Mouse (Mus musculus) kidney, embryonic 16.5 days (tissue): ENCODE measurements around the gene Erbb4. TPM values are rescaled to one million over a fixed set of nuclear protein-coding genes. Genes with fewer than 3 reads are reported as not detected.

Experiments
- ATAC-seq: fragments of 200-750 bp; cut with Nextera tagmentation; 2 replicates; pipeline ENCODE4 v1.8.0; 2017; ENCODE audit warnings: moderate TSS enrichment; ENCODE audit not compliant: low FRiP score, low TSS enrichment
- H3K27ac ChIP-seq: fragments of 300-500 bp; sonication (generic); 2 replicates; pipeline ENCODE4 v1.5.1; 2014; ENCODE audit warnings: low read length
- H3K27me3 ChIP-seq: fragments of 300-500 bp; sonication (generic); 2 replicates; pipeline ENCODE4 v1.6.1; 2014; ENCODE audit warnings: low read length, control low read depth, mixed read lengths; ENCODE audit not compliant: insufficient read depth
- H3K36me3 ChIP-seq: fragments of 300-500 bp; sonication (generic); 2 replicates; pipeline ENCODE4 v1.6.1; 2014; ENCODE audit warnings: low read length, control low read depth, mixed read lengths; ENCODE audit not compliant: insufficient read depth
- H3K4me1 ChIP-seq: fragments of 300-500 bp; sonication (generic); 2 replicates; pipeline ENCODE4 v1.6.1; 2014; ENCODE audit warnings: low read length, control low read depth, mixed read lengths; ENCODE audit not compliant: insufficient read depth
- H3K4me2 ChIP-seq: fragments of 300-500 bp; sonication (generic); replicated peaks from 2 replicates; pipeline ENCODE4 v1.6.1; 2014; ENCODE audit warnings: low read depth, low read length
- H3K4me3 ChIP-seq: fragments of 300-500 bp; sonication (generic); 2 replicates; pipeline ENCODE4 v1.5.1; 2014; ENCODE audit warnings: mild to moderate bottlenecking, low read length
- H3K9ac ChIP-seq: fragments of 300-500 bp; sonication (generic); replicated peaks from 2 replicates; pipeline ENCODE4 v1.6.1; 2014; ENCODE audit warnings: low read length
- H3K9me3 ChIP-seq: fragments of 300-500 bp; sonication (generic); 2 replicates; pipeline ENCODE4 v1.6.1; 2016; ENCODE audit warnings: low read length, control low read depth
- WGBS: fragments of 180-500 bp; shearing (Covaris S2); extraction: QIAGEN DNeasy Blood & Tissue Kit; methylation state at CpG from one replicate; pipeline ENCODE4 v1.1.7; 2014; 5-methylcytosine and 5-hydroxymethylcytosine counted together
- polyA plus RNA-seq: library from polyadenylated mRNA; unstranded; fragments of >200 nt; fragmentation: Nextera tagmentation; extraction: Ambion mirVana; gene quantifications from 2 replicates; pipeline ENCODE4 v1.2.1, GENCODE M21; 2015

Erbb4 gene
- polyA plus RNA-seq, 1 experiment from 2014 or later = 5.6 TPM

- ATAC-seq = no peak
- Histone ChIP-seq H3K27me3 (no peaks in the 10 kb centered on the region), H3K36me3 (no peaks in the 10 kb centered on the region), H3K4me1 (no peaks in the 10 kb centered on the region), H3K9ac (no peak overlapping the region), H3K4me2 (no peak overlapping the region), H3K9me3 (no peaks in the 10 kb centered on the region), H3K27ac (no peak overlapping the region), H3K4me3 (no peak overlapping the region)
- 78% methylated on average over 11 of the region's 11 CpGs for WGBS
These were observed 61.5 kb downstream of the Erbb4 start for GRCm38 (mm10) chr1:69046228-69046978.

GRCm38 (mm10) chr1:69027816-69028215 is 80.0 kb downstream of the Erbb4 start:
- 80% methylated on average over 5 of the region's 5 CpGs for WGBS
- ATAC-seq = no peak

GRCm38 (mm10) chr1:69024858-69025257 is 83.0 kb downstream of the Erbb4 start:
- Histone ChIP-seq H3K4me2 (0 out of 2 replicates have a peak overlapping the region, but pooled peaks have one; percentile 5), H3K27ac (peak overlapping the region; percentile 56), H3K4me1 (peaks cover 3% of the 10 kb centered on the region; the same call in 1 of the 2 replicates), H3K36me3 (no peaks in the 10 kb centered on the region), H3K9ac (no peak overlapping the region), H3K9me3 (no peaks in the 10 kb centered on the region), H3K27me3 (no peaks in the 10 kb centered on the region), H3K4me3 (no peak overlapping the region)
- ATAC-seq = peak; percentile 86
- WGBS = 35% methylated on average over 3 of the region's 3 CpGs

More at GRCm38 (mm10) chr1:69027816-69028215, 80.0 kb downstream of the Erbb4 start:
- H3K36me3 ChIP-seq = no peaks in the 10 kb centered on the region
- peaks cover 3% of the 10 kb centered on the region; the same call in 1 of the 2 replicates for H3K4me1 ChIP-seq
- no peak overlapping the region for H3K9ac ChIP-seq
- H3K27ac ChIP-seq = no peak overlapping the region
- H3K4me3 ChIP-seq = no peak overlapping the region
- no peaks in the 10 kb centered on the region for H3K27me3 ChIP-seq
- no peaks in the 10 kb centered on the region for H3K9me3 ChIP-seq
- no peak overlapping the region for H3K4me2 ChIP-seq

- Histone ChIP-seq H3K36me3 (no peaks in the 10 kb centered on the region), H3K27me3 (no peaks in the 10 kb centered on the region), H3K4me1 (peaks cover 3% of the 10 kb centered on the region; the same call in 1 of the 2 replicates), H3K4me3 (no peak overlapping the region), H3K27ac (peak overlapping the region; percentile 70), H3K9ac (no peak overlapping the region), H3K9me3 (no peaks in the 10 kb centered on the region), H3K4me2 (no peak overlapping the region)
- peak; percentile 91 for ATAC-seq
- 60% methylated on average over 4 of the region's 4 CpGs for WGBS
These were observed 84.5 kb downstream of the Erbb4 start for GRCm38 (mm10) chr1:69023157-69023925.

- Histone ChIP-seq H3K4me2 (no peak overlapping the region), H3K9ac (no peak overlapping the region), H3K9me3 (no peaks in the 10 kb centered on the region), H3K27ac (no peak overlapping the region), H3K4me1 (no peaks in the 10 kb centered on the region), H3K36me3 (no peaks in the 10 kb centered on the region), H3K4me3 (no peak overlapping the region), H3K27me3 (no peaks in the 10 kb centered on the region)
- no peak for ATAC-seq
- WGBS = 71% methylated on average over 5 of the region's 5 CpGs
These were observed 97.9 kb downstream of the Erbb4 start for GRCm38 (mm10) chr1:69009800-69010505.

GRCm38 (mm10) chr1:69001371-69001770 is 106.5 kb downstream of the Erbb4 start:
- H3K9ac ChIP-seq = no peak overlapping the region
- ATAC-seq = no peak
- no peaks in the 10 kb centered on the region for H3K36me3 ChIP-seq
- WGBS = 69% methylated on average over 3 of the region's 3 CpGs
- H3K27ac ChIP-seq = no peak overlapping the region
- H3K4me3 ChIP-seq = no peak overlapping the region
- H3K9me3 ChIP-seq = no peaks in the 10 kb centered on the region
- H3K4me1 ChIP-seq = no peaks in the 10 kb centered on the region
- no peak overlapping the region for H3K4me2 ChIP-seq
- no peaks in the 10 kb centered on the region for H3K27me3 ChIP-seq

GRCm38 (mm10) chr1:68979251-68979650 is 128.6 kb downstream of the Erbb4 start:
- Histone ChIP-seq H3K4me1 (no peaks in the 10 kb centered on the region), H3K4me2 (no peak overlapping the region), H3K4me3 (no peak overlapping the region), H3K9me3 (no peaks in the 10 kb centered on the region), H3K36me3 (no peaks in the 10 kb centered on the region), H3K9ac (no peak overlapping the region), H3K27ac (no peak overlapping the region), H3K27me3 (no peaks in the 10 kb centered on the region)
- ATAC-seq = no peak
- WGBS = 76% methylated on average over 2 of the region's 2 CpGs

GRCm38 (mm10) chr1:68978571-68978970 is 129.3 kb downstream of the Erbb4 start:
- 79% methylated on average over 3 of the region's 3 CpGs for WGBS
- Histone ChIP-seq H3K4me3 (no peak overlapping the region), H3K9me3 (no peaks in the 10 kb centered on the region), H3K27ac (no peak overlapping the region), H3K36me3 (no peaks in the 10 kb centered on the region), H3K4me2 (no peak overlapping the region), H3K9ac (no peak overlapping the region), H3K27me3 (no peaks in the 10 kb centered on the region), H3K4me1 (no peaks in the 10 kb centered on the region)
- ATAC-seq = no peak

GRCm38 (mm10) chr1:68973355-68974127 is 134.3 kb downstream of the Erbb4 start:
- Histone ChIP-seq H3K27me3 (no peaks in the 10 kb centered on the region), H3K36me3 (no peaks in the 10 kb centered on the region), H3K4me1 (no peaks in the 10 kb centered on the region), H3K9me3 (no peaks in the 10 kb centered on the region), H3K27ac (no peak overlapping the region), H3K4me2 (no peak overlapping the region), H3K4me3 (no peak overlapping the region), H3K9ac (no peak overlapping the region)
- WGBS = 55% methylated on average over 5 of the region's 5 CpGs
- no peak for ATAC-seq
